Mouse (Mus musculus) 3134 (cell line): ENCODE data around the gene Lrp1.

ENCODE experiments used
- DNase-seq: peaks from one replicate; pipeline ENCODE4 v3.0.0-alpha.2; 2011; ENCODE audit warnings: low spot score; ENCODE audit not compliant: insufficient read length; ENCODE audit errors: extremely low read depth

Lrp1 gene

GRCm38 (mm10) chr10:127509837-127510701, 110.9 kb downstream of the Lrp1 start:
- DNase-seq: no peak

- no peak for DNase-seq
Observed at GRCm38 (mm10) chr10:127509051-127509836, 111.7 kb downstream of the Lrp1 start.

- peak; percentile 59 for DNase-seq
Observed at GRCm38 (mm10) chr10:127508239-127508638, 112.7 kb downstream of the Lrp1 start.

GRCm38 (mm10) chr10:127500894-127501893, 119.8 kb downstream of the Lrp1 start, which contains the start of gene Stac3:
Gene Stac3 (plus strand): TSS chr10:127501686.
- DNase-seq: no peak

GRCm38 (mm10) chr10:127500042-127500441, 120.9 kb downstream of the Lrp1 start:
- DNase-seq: no peak

- no peak for DNase-seq
Observed at GRCm38 (mm10) chr10:127499516-127499915, 121.4 kb downstream of the Lrp1 start.

- DNase-seq: no peak
Observed at GRCm38 (mm10) chr10:127496156-127496555, 124.8 kb downstream of the Lrp1 start.

GRCm38 (mm10) chr10:127492118-127492517, 128.8 kb downstream of the Lrp1 start:
- DNase-seq: no peak

GRCm38 (mm10) chr10:127491128-127491512, 129.8 kb downstream of the Lrp1 start:
- no peak for DNase-seq

- no peak for DNase-seq
Observed at GRCm38 (mm10) chr10:127490160-127491127, 130.5 kb downstream of the Lrp1 start.

- DNase-seq: no peak
Observed at GRCm38 (mm10) chr10:127488856-127489255, 132.1 kb downstream of the Lrp1 start.
